Mouse (Mus musculus) WW6 (cell line): ENCODE measurements around the gene Kcnd3.

Experiments used
- DNase-seq: peaks from one replicate; pipeline ENCODE4 v3.0.0-alpha.2; 2013; ENCODE audit warnings: low read depth, low spot score

Kcnd3 gene

GRCm38 (mm10) chr3:105590056-105590672 lies 138.0 kb downstream of the Kcnd3 start:
- DNase-seq = no peak

- no peak for DNase-seq
Observed at GRCm38 (mm10) chr3:105591766-105592165, 139.6 kb downstream of the Kcnd3 start.

GRCm38 (mm10) chr3:105592246-105592645 lies 140.1 kb downstream of the Kcnd3 start:
- no peak for DNase-seq

GRCm38 (mm10) chr3:105600483-105600882 lies 148.4 kb downstream of the Kcnd3 start:
- DNase-seq = no peak

GRCm38 (mm10) chr3:105602966-105603365 lies 150.8 kb downstream of the Kcnd3 start:
- no peak for DNase-seq

GRCm38 (mm10) chr3:105605726-105606125 lies 153.6 kb downstream of the Kcnd3 start:
- no peak for DNase-seq

- DNase-seq = no peak
Observed at GRCm38 (mm10) chr3:105608857-105609256, 156.7 kb downstream of the Kcnd3 start.

GRCm38 (mm10) chr3:105611531-105612422 lies 159.6 kb downstream of the Kcnd3 start:
- DNase-seq = no peak

GRCm38 (mm10) chr3:105612423-105612814 lies 160.3 kb downstream of the Kcnd3 start:
- no peak for DNase-seq

- no peak for DNase-seq
Observed at GRCm38 (mm10) chr3:105616861-105617743, 165.0 kb downstream of the Kcnd3 start.

GRCm38 (mm10) chr3:105621154-105621553 lies 169.0 kb downstream of the Kcnd3 start:
- DNase-seq = no peak

GRCm38 (mm10) chr3:105623137-105623536 lies 171.0 kb downstream of the Kcnd3 start:
- no peak for DNase-seq

- no peak for DNase-seq
Observed at GRCm38 (mm10) chr3:105625961-105626360, 173.8 kb downstream of the Kcnd3 start.

- DNase-seq = no peak
Observed at GRCm38 (mm10) chr3:105627258-105627657, 175.1 kb downstream of the Kcnd3 start.

- no peak for DNase-seq
Observed at GRCm38 (mm10) chr3:105632296-105632695, 180.2 kb downstream of the Kcnd3 start.

GRCm38 (mm10) chr3:105633021-105633420 lies 180.9 kb downstream of the Kcnd3 start:
- DNase-seq = no peak

- no peak for DNase-seq
Observed at GRCm38 (mm10) chr3:105642186-105642585, 190.1 kb downstream of the Kcnd3 start.

- DNase-seq = no peak
Observed at GRCm38 (mm10) chr3:105643566-105643965, 191.4 kb downstream of the Kcnd3 start.

GRCm38 (mm10) chr3:105648889-105649567 lies 196.9 kb downstream of the Kcnd3 start:
- DNase-seq = no peak

GRCm38 (mm10) chr3:105653544-105654380 lies 201.6 kb downstream of the Kcnd3 start:
- no peak for DNase-seq
